Comparison of ENCODE assay signal across 9 mouse cellular contexts in genomic region chr9:42652756-42653155, GRCm38 (mm10).
DNase-seq lines count a peak whose midpoint lies in the region; ATAC-seq lines count a peak whose summit lies in the region.
"Had no signal": no experiment of that assay in that cellular context is flagged by ENCODE, and none has a peak within 500 bp of the region (broad histone marks: within the 10 kb centered on the region; RNA-seq: fewer than 3 reads in every experiment).

No protein-coding gene starts in this region.

- peak; percentile 6 to 36 for DNase-seq in heart, adult 18-20 months
- peak; percentile 62 for DNase-seq in 3T3-L1 (ENCODE audit: low read depth, low spot score)
- peak; percentile 39 for DNase-seq in adrenal gland, postnatal 25 days
- peak; percentile 73 for DNase-seq in limb, embryonic 10.5 days (ENCODE audit: low spot score)
- peak; percentile 49 for DNase-seq in yolk sac, embryonic 10.5 days (ENCODE audit: low spot score)
- no peak for DNase-seq in cerebellum, postnatal 14 days
- no peak for DNase-seq in spleen, adult 12 weeks (ENCODE audit: low spot score)

- no peaks in the 10 kb centered on the region for H3K9me3 ChIP-seq in heart, embryonic 12.5 days (replicated peaks)
- no peaks in the 10 kb centered on the region for H3K9me3 ChIP-seq in limb, embryonic 10.5 days (replicated peaks)
- H3K9me3 ChIP-seq: hindbrain, embryonic 15.5 days had no signal

- no peaks in the 10 kb centered on the region for H3K4me1 ChIP-seq in heart, embryonic 12.5 days (replicated peaks)
- no peaks in the 10 kb centered on the region for H3K4me1 ChIP-seq in limb, embryonic 10.5 days

- H3K27me3 ChIP-seq in heart, embryonic 12.5 days (replicated peaks): peaks cover 22% of the 10 kb centered on the region
- no peaks in the 10 kb centered on the region for H3K27me3 ChIP-seq in limb, embryonic 10.5 days (ENCODE audit: low read depth, poor library complexity, severe bottlenecking)
- H3K27me3 ChIP-seq: hindbrain, embryonic 15.5 days had no signal

- WGBS in heart, embryonic 12.5 days: 67% methylated on average over 2 of the region's 2 CpGs
- 90% methylated on average over 2 of the region's 2 CpGs for WGBS in limb, embryonic 10.5 days

- H3K4me3 ChIP-seq in heart, embryonic 12.5 days: no peak overlapping the region
- H3K4me3 ChIP-seq in limb, embryonic 10.5 days: no peak overlapping the region
- H3K4me3 ChIP-seq: hindbrain, embryonic 15.5 days had no signal

- no peak overlapping the region for H3K4me2 ChIP-seq in heart, embryonic 12.5 days
- H3K4me2 ChIP-seq: hindbrain, embryonic 15.5 days had no signal

- no peaks in the 10 kb centered on the region for H3K36me3 ChIP-seq in heart, embryonic 12.5 days
- H3K36me3 ChIP-seq in limb, embryonic 10.5 days: no peaks in the 10 kb centered on the region
- H3K36me3 ChIP-seq: hindbrain, embryonic 15.5 days had no signal

- no peak for ATAC-seq in heart, embryonic 12.5 days (ENCODE audit: insufficient number of reproducible peaks, low FRiP score)

- no peak overlapping the region for H3K9ac ChIP-seq in heart, embryonic 12.5 days
- H3K9ac ChIP-seq: hindbrain, embryonic 15.5 days had no signal

- no peak overlapping the region for H3K27ac ChIP-seq in heart, embryonic 12.5 days (ENCODE audit: poor library complexity, severe bottlenecking)
- no peak overlapping the region for H3K27ac ChIP-seq in limb, embryonic 10.5 days
- H3K27ac ChIP-seq: hindbrain, embryonic 15.5 days had no signal

Comparison
In these comparisons a context has a peak if more than half of its experiments do, and no peak if none do; other contexts are left out.
1. DNase-seq: peak in heart, adult 18-20 months (2 of 2), 3T3-L1 (single experiment), adrenal gland, postnatal 25 days (single experiment), limb, embryonic 10.5 days (single experiment) and yolk sac, embryonic 10.5 days (single experiment); none in cerebellum, postnatal 14 days (0 of 2) and spleen, adult 12 weeks (single experiment).